Mouse (Mus musculus): ENCODE measurements around the gene Kif18b. TPM values are rescaled to one million over a fixed set of nuclear protein-coding genes. Genes with fewer than 3 reads are reported as not detected.

Kif18b gene
- total RNA-seq, 2 experiments from 2014 or later = 0.26 to 0.67 TPM

GRCm38 (mm10) chr11:102939024-102939675 is 14.2 kb upstream of the Kif18b start:
- no peak for DNase-seq

- DNase-seq = no peak
Observed at GRCm38 (mm10) chr11:102937529-102938182, 12.7 kb upstream of the Kif18b start.

GRCm38 (mm10) chr11:102936272-102936671 is 11.3 kb upstream of the Kif18b start:
- no peak for DNase-seq

GRCm38 (mm10) chr11:102930672-102931071 is 5.7 kb upstream of the Kif18b start:
- DNase-seq = no peak

GRCm38 (mm10) chr11:102925351-102925717 is 410 bp upstream of the Kif18b start:
- DNase-seq = no peak

- DNase-seq = no peak
Observed at GRCm38 (mm10) chr11:102921491-102921890, 3.4 kb downstream of the Kif18b start.

GRCm38 (mm10) chr11:102918077-102918476 is 6.8 kb downstream of the Kif18b start:
- DNase-seq = no peak

GRCm38 (mm10) chr11:102915380-102915779 is 9.5 kb downstream of the Kif18b start:
- DNase-seq = no peak

- no peak for DNase-seq
Observed at GRCm38 (mm10) chr11:102911376-102911775, 13.5 kb downstream of the Kif18b start.

GRCm38 (mm10) chr11:102903654-102904053 is 21.3 kb downstream of the Kif18b start:
- DNase-seq = no peak

- DNase-seq = no peak
Observed at GRCm38 (mm10) chr11:102902107-102902506, 22.8 kb downstream of the Kif18b start.

GRCm38 (mm10) chr11:102901199-102901598 is 23.7 kb downstream of the Kif18b start:
- no peak for DNase-seq

GRCm38 (mm10) chr11:102900763-102901162 is 24.2 kb downstream of the Kif18b start, which contains the start of gene Gfap:
Gene Gfap (minus strand): TSS chr11:102900912.
- peak; percentile 51 for DNase-seq

- DNase-seq = no peak
Observed at GRCm38 (mm10) chr11:102898408-102898807, 26.5 kb downstream of the Kif18b start.

GRCm38 (mm10) chr11:102896641-102897040 is 28.3 kb downstream of the Kif18b start:
- DNase-seq = no peak

GRCm38 (mm10) chr11:102895779-102896178 is 29.1 kb downstream of the Kif18b start:
- no peak for DNase-seq

- no peak for DNase-seq
Observed at GRCm38 (mm10) chr11:102894716-102895115, 30.2 kb downstream of the Kif18b start.

GRCm38 (mm10) chr11:102893015-102893651 is 31.8 kb downstream of the Kif18b start:
- peak; percentile 49 for DNase-seq

GRCm38 (mm10) chr11:102890096-102890495 is 34.8 kb downstream of the Kif18b start:
- DNase-seq = no peak

GRCm38 (mm10) chr11:102888135-102888534 is 36.8 kb downstream of the Kif18b start:
- no peak for DNase-seq

GRCm38 (mm10) chr11:102887433-102887832 is 37.5 kb downstream of the Kif18b start:
- DNase-seq = no peak

- no peak for DNase-seq
Observed at GRCm38 (mm10) chr11:102884616-102885219, 40.2 kb downstream of the Kif18b start, which contains the start of gene Fam187a. Gene Fam187a (plus strand): TSS chr11:102885169.
